Mouse (Mus musculus) kidney, postnatal 10 days (tissue): ENCODE data around the gene Krtap4-9.
"Not testable (repeated sequence)": the region's sequence is repeated elsewhere in the genome, so short reads cannot be mapped to it uniquely, and the experiment has no call there.

Experiments used
- DNase-seq: peaks from one replicate; pipeline ENCODE4 v3.0.0; 2021; ENCODE audit warnings: mixed read lengths

Gene Krtap4-9

DNA sequence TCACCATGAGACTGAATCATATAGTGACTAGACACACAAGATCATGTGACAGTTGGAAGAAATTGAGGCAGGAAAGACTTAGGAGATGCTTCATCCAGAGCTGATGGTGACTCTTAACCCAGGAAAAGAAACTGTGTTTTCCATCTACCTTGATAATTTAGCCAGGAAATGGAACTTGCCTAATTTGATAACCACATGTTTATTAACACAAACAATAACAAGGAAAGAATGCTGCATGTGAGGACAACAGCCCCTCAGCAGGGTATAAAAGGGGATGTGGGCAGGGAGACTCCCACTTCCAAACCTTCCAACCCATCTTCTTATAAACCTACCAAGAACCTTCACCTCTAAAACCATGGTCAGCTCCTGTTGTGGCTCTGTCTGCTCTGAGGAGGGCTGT is at the start of gene Krtap4-9:
Krtap4-9 (plus strand) TSS at position 301 of the 400 bp plus-strand sequence.
- DNase-seq: not testable (repeated sequence)

DNA sequence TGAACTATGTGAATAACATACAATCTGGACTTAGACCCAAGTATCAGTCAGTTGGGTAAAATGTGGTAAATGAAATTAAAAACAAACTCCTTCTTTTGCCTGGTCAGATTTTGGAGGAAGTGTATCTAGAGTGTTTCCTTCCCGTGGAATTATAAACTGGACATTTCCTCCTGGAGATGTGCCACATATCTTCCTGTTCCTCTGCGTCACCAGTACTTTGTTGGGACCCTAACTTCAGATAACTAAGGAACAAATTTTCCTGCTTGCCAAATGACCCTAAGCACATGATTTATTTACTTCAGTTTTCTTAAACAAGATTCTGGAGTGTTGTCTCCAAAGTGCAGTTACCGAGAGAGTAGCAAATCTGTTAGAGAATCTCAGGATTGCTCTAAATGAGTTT is 41.0 kb upstream of the Krtap4-9 start:
- no peak for DNase-seq

GRCm38 (mm10) chr11:99758877-99759276 is 26.1 kb upstream of the Krtap4-9 start:
- DNase-seq: no peak

DNA sequence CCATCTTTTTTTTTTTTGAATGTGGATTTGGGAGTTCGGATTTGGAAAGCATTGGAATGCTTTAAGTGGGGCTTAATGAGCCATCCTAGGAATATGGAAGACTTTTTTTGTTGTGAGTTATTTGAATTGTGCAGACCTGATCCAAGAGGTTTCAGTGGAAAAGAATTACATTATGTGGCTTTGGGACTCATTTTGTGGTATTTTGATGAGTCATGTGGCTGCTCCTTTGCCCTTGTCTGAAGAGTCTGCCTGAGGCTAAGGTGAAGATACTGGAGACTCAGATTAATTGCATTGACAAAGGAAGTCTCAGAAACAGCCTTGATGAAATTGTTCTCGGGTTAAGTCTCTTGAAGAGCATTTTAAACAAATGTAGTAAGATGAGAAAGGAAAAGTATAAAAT is 16.6 kb upstream of the Krtap4-9 start:
- no peak for DNase-seq

DNA sequence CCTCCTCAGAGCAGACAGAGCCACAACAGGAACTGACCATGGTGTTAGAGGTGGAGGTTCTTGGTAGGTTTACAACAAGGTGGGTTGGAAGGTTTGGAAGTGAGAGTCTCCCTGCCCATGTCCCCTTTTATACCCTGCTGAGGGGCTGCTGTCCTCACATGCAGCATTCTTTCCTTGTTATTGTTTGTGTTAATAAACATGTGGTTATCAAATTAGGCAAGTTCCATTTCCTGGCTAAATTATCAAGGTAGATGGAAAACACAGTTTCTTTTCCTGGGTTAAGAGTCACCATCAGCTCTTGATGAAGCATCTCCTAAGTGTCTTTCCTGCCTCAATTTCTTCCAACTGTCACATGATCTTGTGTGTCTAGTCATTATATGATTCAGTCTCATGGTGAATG is 12.2 kb upstream of the Krtap4-9 start, which contains the start of gene Gm11595:
Gm11595 (minus strand) TSS at position 101 of the 400 bp plus-strand sequence.
- not testable (repeated sequence) for DNase-seq

DNA sequence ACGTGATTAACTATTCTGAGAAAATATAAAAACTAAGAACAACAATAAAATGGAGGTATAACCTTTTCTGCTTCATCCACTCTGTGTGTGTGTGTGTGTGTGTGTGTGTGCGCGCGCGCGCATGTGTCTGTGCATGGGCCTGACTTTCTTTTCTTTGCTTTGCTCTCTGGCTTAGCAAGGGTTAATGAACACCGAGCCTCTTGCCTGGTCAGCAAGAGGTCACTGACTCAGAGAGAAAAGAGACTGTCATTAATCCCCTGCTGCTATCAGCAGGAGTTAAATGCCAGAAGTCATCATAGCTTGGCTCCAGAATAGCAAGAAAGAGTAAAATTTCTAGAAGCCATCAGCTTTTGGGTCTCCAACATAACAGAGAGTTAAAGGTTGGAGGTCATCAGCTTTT is 6.6 kb upstream of the Krtap4-9 start:
- no peak for DNase-seq

DNA sequence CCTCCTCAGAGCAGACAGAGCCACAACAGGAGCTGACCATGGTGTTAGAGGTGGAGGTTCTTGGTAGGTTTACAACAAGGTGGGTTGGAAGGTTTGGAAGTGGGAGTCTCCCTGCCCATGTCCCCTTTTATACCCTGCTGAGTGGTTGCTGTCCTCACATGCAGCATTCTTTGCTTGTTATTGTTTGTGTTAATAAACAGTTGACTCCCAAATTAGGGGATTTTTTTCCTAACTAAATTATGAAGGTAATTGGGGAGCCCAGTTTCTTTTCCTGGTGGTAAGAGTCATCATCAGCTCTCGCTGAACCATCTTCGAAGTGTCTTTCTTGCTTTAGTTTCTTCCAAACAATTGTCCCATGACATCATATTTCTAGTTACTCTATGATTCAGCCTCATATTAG is 4.4 kb upstream of the Krtap4-9 start, which contains the start of gene Krtap4-8:
Krtap4-8 (minus strand) TSS at position 101 of the 400 bp plus-strand sequence.
- no peak for DNase-seq

DNA sequence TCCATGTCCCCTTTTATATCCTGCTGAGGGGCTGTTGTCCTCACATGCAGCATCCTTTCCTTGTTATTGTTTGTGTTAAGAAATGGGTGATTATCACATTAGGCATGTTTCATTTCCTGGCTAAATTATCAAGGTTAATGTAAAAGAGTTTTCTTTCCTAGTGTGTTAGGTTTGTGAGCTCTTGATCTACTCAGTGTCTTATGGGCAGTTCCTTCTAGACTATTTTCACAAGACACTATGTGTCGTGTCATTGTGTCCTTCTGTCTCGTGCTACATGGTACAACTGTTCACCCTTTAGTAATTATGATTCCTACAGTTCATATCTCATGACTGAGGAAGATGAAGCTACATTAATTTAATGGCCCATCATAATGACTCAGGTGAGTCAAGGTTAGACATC is 8.4 kb downstream of the Krtap4-9 start, which contains the start of gene Gm11596:
Gm11596 (minus strand) TSS at position 101 of the 400 bp plus-strand sequence.
- no peak for DNase-seq

DNA sequence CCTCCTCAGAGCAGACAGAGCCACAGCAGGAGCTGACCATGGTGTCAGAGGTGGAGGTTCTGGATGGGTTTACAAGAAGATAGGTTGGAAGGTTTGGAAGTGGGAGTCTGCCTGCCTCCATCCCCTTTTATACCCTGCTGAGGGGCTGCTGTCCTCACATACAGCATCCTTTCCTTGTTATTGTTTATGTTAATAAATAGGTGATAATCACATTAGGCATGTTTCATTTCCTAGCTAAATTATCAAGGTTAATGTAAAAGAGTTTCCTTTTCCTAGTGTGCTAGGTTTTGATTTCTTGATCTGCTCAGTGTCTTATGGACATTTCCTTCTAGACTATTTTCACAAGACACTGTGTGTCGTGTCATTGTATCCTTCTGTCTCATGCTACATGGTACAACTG is 13.8 kb downstream of the Krtap4-9 start, which contains the start of gene Gm11569:
Gm11569 (minus strand) TSS at position 101 of the 400 bp plus-strand sequence.
- not testable (repeated sequence) for DNase-seq

- not testable (repeated sequence) for DNase-seq
These were observed 19.3 kb downstream of the Krtap4-9 start, which contains the start of gene Gm11554 for GRCm38 (mm10) chr11:99804346-99804745. Gene Gm11554 (minus strand): TSS chr11:99804446.

- not testable (repeated sequence) for DNase-seq
These were observed 24.8 kb downstream of the Krtap4-9 start, which contains the start of gene Krtap4-13 for GRCm38 (mm10) chr11:99809792-99810191. Gene Krtap4-13 (minus strand): TSS chr11:99809892.

DNA sequence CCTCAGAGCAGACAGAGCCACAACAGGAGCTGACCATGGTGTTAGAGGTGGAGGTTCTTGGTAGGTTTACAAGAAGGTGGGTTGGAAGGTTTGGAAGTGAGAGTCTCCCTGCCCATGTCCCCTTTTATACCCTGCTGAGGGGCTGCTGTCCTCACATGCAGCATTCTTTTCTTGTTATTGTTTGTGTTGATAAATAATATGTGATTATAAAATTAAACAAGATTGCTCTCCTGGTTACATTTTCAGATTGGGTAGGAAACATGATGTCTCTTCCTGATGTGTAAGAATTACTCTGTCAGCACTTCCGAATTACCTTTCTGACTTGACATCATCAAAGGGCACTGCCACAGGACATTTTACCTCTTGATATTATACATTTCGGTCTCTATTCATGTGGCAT is 30.6 kb downstream of the Krtap4-9 start, which contains the start of gene Gm11564:
Gm11564 (minus strand) TSS at position 101 of the 400 bp plus-strand sequence.
- not testable (repeated sequence) for DNase-seq
